Mouse (Mus musculus) heart, embryonic 11.5 days (tissue): Measurements from ENCODE around the gene Zfp382. TPM values are rescaled to one million over a fixed set of nuclear protein-coding genes. Genes with fewer than 3 reads are reported as not detected.

Experiments used
- ATAC-seq: fragments of 200-750 bp; cut with Nextera tagmentation; replicated peaks from 2 replicates; pipeline ENCODE4 v1.8.0; 2017; ENCODE audit warnings: moderate library complexity; ENCODE audit not compliant: insufficient number of reproducible peaks, low FRiP score, low TSS enrichment
- H3K27ac ChIP-seq: fragments of 300-500 bp; sonication (generic); 2 replicates; pipeline ENCODE4 v1.5.1; 2014; ENCODE audit warnings: mild to moderate bottlenecking, low read depth, low read length
- H3K27me3 ChIP-seq: fragments of 300-500 bp; sonication (generic); 2 replicates; pipeline ENCODE4 v1.6.1; 2014; ENCODE audit warnings: mild to moderate bottlenecking, low read length, mixed read lengths; ENCODE audit not compliant: control insufficient read depth, insufficient read depth
- H3K36me3 ChIP-seq: fragments of 300-500 bp; sonication (generic); 2 replicates; pipeline ENCODE4 v1.6.1; 2014; ENCODE audit warnings: mild to moderate bottlenecking, low read length, moderate library complexity, mixed read lengths; ENCODE audit not compliant: control insufficient read depth, insufficient read depth
- H3K4me1 ChIP-seq: fragments of 300-500 bp; sonication (generic); 2 replicates; pipeline ENCODE4 v1.6.1; 2014; ENCODE audit warnings: low read length; ENCODE audit not compliant: control insufficient read depth, insufficient read depth
- H3K4me2 ChIP-seq: fragments of 300-500 bp; sonication (generic); 2 replicates; pipeline ENCODE4 v1.6.1; 2014; ENCODE audit warnings: mild to moderate bottlenecking, moderate library complexity
- H3K4me3 ChIP-seq: fragments of 300-500 bp; sonication (generic); 2 replicates; pipeline ENCODE4 v1.5.1; 2014; ENCODE audit warnings: low read depth, low read length
- H3K9ac ChIP-seq: fragments of 300-500 bp; sonication (generic); 2 replicates; pipeline ENCODE4 v1.6.1; 2014; ENCODE audit warnings: mild to moderate bottlenecking, low read depth, low read length, moderate library complexity
- H3K9me3 ChIP-seq: fragments of 300-500 bp; sonication (generic); replicated peaks from 2 replicates; pipeline ENCODE4 v1.6.1; 2016; ENCODE audit warnings: low read length; ENCODE audit not compliant: control insufficient read depth
- whole genome bisulfite sequencing: fragments of 180-500 bp; shearing (Covaris S2); extraction: QIAGEN DNeasy Blood & Tissue Kit; methylation state at CpG from one replicate; pipeline ENCODE4 v1.1.7; 2014; ENCODE audit not compliant: insufficient replicate concordance; 5-methylcytosine and 5-hydroxymethylcytosine counted together
- polyA plus RNA-seq: library from polyadenylated mRNA; unstranded; fragments of >200 nt; fragmentation: Nextera tagmentation; extraction: Ambion mirVana; gene quantifications from 2 replicates; pipeline ENCODE4 v1.2.1, GENCODE M21; 2014

Gene Zfp382
- polyA plus RNA-seq, 1 experiment from 2014 or later = 5.8 TPM

GRCm38 (mm10) chr7:30132396-30132795, 10.7 kb downstream of the Zfp382 start:
- peaks cover 4% of the 10 kb centered on the region; the same call in 1 of the 2 replicates for H3K9me3 ChIP-seq
- no peaks in the 10 kb centered on the region for H3K4me1 ChIP-seq
- H3K9ac ChIP-seq = no peak overlapping the region
- 89% methylated on average over 4 of the region's 4 CpGs for WGBS
- H3K4me2 ChIP-seq = no peak overlapping the region
- no peak overlapping the region for H3K27ac ChIP-seq
- H3K27me3 ChIP-seq = no peaks in the 10 kb centered on the region
- peaks cover 51% of the 10 kb centered on the region for H3K36me3 ChIP-seq
- ATAC-seq = no peak
- H3K4me3 ChIP-seq = no peak overlapping the region

DNA sequence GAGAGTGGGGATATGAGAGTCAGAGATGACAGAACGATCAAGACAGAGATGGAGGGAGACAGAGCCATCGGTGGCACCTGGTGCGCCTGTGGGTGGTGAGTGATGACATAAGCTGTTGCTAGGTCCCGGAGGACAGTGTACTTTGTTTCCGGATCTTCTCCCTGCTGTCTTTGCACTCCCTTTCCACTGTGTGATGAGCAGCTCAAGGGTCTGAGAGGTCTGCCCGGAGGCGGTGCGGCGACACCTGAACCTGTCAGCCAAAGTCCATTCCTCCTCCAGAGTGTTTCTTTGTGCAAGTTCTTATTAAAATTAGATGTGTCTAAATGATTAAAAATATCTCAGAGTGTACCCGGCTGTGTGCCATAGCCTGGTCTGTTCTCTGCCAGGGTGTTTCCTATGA, 15.1 kb downstream of the Zfp382 start:
- 83% methylated on average over 10 of the region's 10 CpGs for WGBS

GRCm38 (mm10) chr7:30143170-30143554, 21.4 kb downstream of the Zfp382 start:
- ATAC-seq = no peak
- peak overlapping the region; percentile 56 for H3K4me3 ChIP-seq
- no peaks in the 10 kb centered on the region for H3K9me3 ChIP-seq
- peak overlapping the region; percentile 56 for H3K4me2 ChIP-seq
- 17% methylated on average over 8 of the region's 8 CpGs for WGBS
- H3K9ac ChIP-seq = peak overlapping the region; percentile 68
- H3K27me3 ChIP-seq = no peaks in the 10 kb centered on the region
- H3K4me1 ChIP-seq = no peaks in the 10 kb centered on the region
- 0 out of 2 replicates have a peak, but pooled peaks cover 5% of the 10 kb centered on the region for H3K36me3 ChIP-seq
- H3K27ac ChIP-seq = no peak overlapping the region

More for the DNA sequence above, 15.1 kb downstream of the Zfp382 start:
- H3K9ac ChIP-seq = no peak overlapping the region
- peaks cover 37% of the 10 kb centered on the region for H3K36me3 ChIP-seq
- no peaks in the 10 kb centered on the region for H3K4me1 ChIP-seq
- no peak overlapping the region for H3K27ac ChIP-seq
- no peaks in the 10 kb centered on the region for H3K27me3 ChIP-seq
- H3K9me3 ChIP-seq = peaks cover 4% of the 10 kb centered on the region; the same call in 1 of the 2 replicates
- ATAC-seq = no peak
- no peak overlapping the region for H3K4me2 ChIP-seq
- no peak overlapping the region for H3K4me3 ChIP-seq

- H3K9me3 ChIP-seq = no peaks in the 10 kb centered on the region
- peak overlapping the region; percentile 68 for H3K9ac ChIP-seq
- peak overlapping the region; percentile 54; the same call in 1 of the 2 replicates for H3K27ac ChIP-seq
- no peaks in the 10 kb centered on the region for H3K4me1 ChIP-seq
- peak; percentile 89 for ATAC-seq
- H3K27me3 ChIP-seq = no peaks in the 10 kb centered on the region
- peak overlapping the region; percentile 56 for H3K4me2 ChIP-seq
- H3K4me3 ChIP-seq = peak overlapping the region; percentile 56
- WGBS = 2% methylated on average over 35 of the region's 35 CpGs
- H3K36me3 ChIP-seq = 0 out of 2 replicates have a peak, but pooled peaks cover 5% of the 10 kb centered on the region
Observed at GRCm38 (mm10) chr7:30143555-30144209, 21.9 kb downstream of the Zfp382 start.

GRCm38 (mm10) chr7:30147011-30147410, 25.3 kb downstream of the Zfp382 start:
- 94% methylated on average over 5 of the region's 5 CpGs for WGBS
- Histone ChIP-seq H3K4me3 (no peak overlapping the region), H3K4me2 (no peak overlapping the region), H3K27me3 (no peaks in the 10 kb centered on the region), H3K36me3 (peaks cover 8% of the 10 kb centered on the region), H3K4me1 (no peaks in the 10 kb centered on the region), H3K27ac (no peak overlapping the region), H3K9me3 (peaks cover 23% of the 10 kb centered on the region), H3K9ac (no peak overlapping the region)
- no peak for ATAC-seq

- ATAC-seq = no peak
- Histone ChIP-seq H3K4me2 (no peak overlapping the region), H3K9me3 (peaks cover 65% of the 10 kb centered on the region), H3K36me3 (peaks cover 61% of the 10 kb centered on the region), H3K9ac (no peak overlapping the region), H3K4me1 (no peaks in the 10 kb centered on the region), H3K27ac (no peak overlapping the region), H3K27me3 (no peaks in the 10 kb centered on the region), H3K4me3 (no peak overlapping the region)
- WGBS = 82% methylated on average over 1 of the region's 1 CpGs
Observed at GRCm38 (mm10) chr7:30154040-30154439, 32.3 kb downstream of the Zfp382 start.

- ATAC-seq = no peak
Observed at GRCm38 (mm10) chr7:30155507-30155906, 33.8 kb downstream of the Zfp382 start.

DNA sequence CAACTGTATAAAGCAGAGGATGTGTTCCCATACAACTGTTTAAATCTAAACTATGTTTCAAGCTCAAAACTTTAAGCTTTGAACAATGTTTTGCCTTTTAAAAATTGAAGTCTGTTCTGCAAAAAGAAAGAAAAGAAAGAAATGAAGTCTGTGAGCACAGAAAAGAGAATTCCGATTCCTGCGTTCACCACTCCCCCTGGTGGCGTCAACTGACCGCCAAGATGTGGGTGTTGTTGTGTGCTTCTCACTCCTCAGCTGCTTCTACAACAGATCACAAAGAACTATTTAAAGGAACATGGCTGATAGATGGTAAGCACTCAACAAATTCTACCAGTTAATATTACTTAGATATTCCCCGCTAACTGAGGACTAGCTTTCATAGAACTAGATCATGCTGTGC, 41.4 kb downstream of the Zfp382 start:
- Histone ChIP-seq H3K36me3 (peaks cover 72% of the 10 kb centered on the region), H3K9ac (no peak overlapping the region), H3K4me3 (no peak overlapping the region), H3K4me2 (no peak overlapping the region), H3K4me1 (0 out of 2 replicates have a peak, but pooled peaks cover 4% of the 10 kb centered on the region), H3K27ac (no peak overlapping the region), H3K9me3 (peaks cover 39% of the 10 kb centered on the region), H3K27me3 (no peaks in the 10 kb centered on the region)
- ATAC-seq = no peak
- 97% methylated on average over 5 of the region's 5 CpGs for WGBS

More at GRCm38 (mm10) chr7:30155507-30155906, 33.8 kb downstream of the Zfp382 start:
- H3K9ac ChIP-seq = no peak overlapping the region
- peaks cover 63% of the 10 kb centered on the region for H3K9me3 ChIP-seq
- no peak overlapping the region for H3K4me2 ChIP-seq
- no peaks in the 10 kb centered on the region for H3K27me3 ChIP-seq
- no peak overlapping the region for H3K4me3 ChIP-seq
- no peak overlapping the region for H3K27ac ChIP-seq
- peaks cover 68% of the 10 kb centered on the region for H3K36me3 ChIP-seq
- WGBS = 93% methylated on average over 3 of the region's 3 CpGs
- H3K4me1 ChIP-seq = no peaks in the 10 kb centered on the region

- Histone ChIP-seq H3K36me3 (peaks cover 55% of the 10 kb centered on the region), H3K4me3 (no peak overlapping the region), H3K9me3 (peaks cover 28% of the 10 kb centered on the region), H3K27ac (no peak overlapping the region), H3K4me2 (no peak overlapping the region), H3K9ac (no peak overlapping the region), H3K4me1 (0 out of 2 replicates have a peak, but pooled peaks cover 5% of the 10 kb centered on the region), H3K27me3 (no peaks in the 10 kb centered on the region)
- no peak for ATAC-seq
- 95% methylated on average over 2 of the region's 2 CpGs for WGBS
Observed at GRCm38 (mm10) chr7:30164745-30165144, 43.0 kb downstream of the Zfp382 start.
